ENCODE assay signal across 24 mouse cellular contexts in the genomic region with DNA sequence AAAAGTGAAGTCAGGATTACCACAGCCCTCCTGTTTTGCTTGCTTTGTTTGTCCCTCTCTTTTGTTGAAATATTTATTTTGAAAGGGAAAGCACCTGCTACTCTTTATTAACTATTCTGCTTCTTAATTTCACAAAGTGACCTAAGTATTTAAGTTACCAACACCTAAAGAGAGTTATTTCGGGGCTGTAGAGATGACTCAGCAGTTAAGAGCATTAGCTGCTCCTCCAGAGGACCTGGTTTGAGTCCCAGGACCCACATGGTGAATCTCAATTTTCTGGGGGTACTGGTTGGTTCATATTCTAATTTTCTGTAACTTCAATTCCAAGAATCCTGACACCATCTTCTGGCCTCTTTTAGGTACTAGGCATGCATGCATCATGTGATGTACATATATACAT.
"Had no signal": no experiment of that assay in that cellular context is flagged by ENCODE, and none has a peak within 500 bp of the region (broad histone marks: within the 10 kb centered on the region; RNA-seq: fewer than 3 reads in every experiment).

No protein-coding gene starts in this region.

- H3K27me3 ChIP-seq: hindbrain, embryonic 12.5 days; hindbrain, embryonic 15.5 days; kidney, embryonic 15.5 days; limb, embryonic 13.5 days; limb, embryonic 15.5 days; liver, embryonic 12.5 days had no signal

- H3K9ac ChIP-seq: hindbrain, embryonic 12.5 days; hindbrain, embryonic 15.5 days; kidney, embryonic 15.5 days; limb, embryonic 13.5 days; limb, embryonic 15.5 days; liver, embryonic 12.5 days; liver, embryonic 14.5 days had no signal

- H3K27ac ChIP-seq: heart, adult 2 months; hindbrain, embryonic 12.5 days; hindbrain, embryonic 15.5 days; hindbrain, postnatal 0 days; kidney, embryonic 15.5 days; kidney, postnatal 0 days; limb, embryonic 13.5 days; limb, embryonic 15.5 days; liver, embryonic 12.5 days; liver, embryonic 14.5 days had no signal

- H3K4me2 ChIP-seq: heart, embryonic 11.5 days; hindbrain, embryonic 12.5 days; hindbrain, embryonic 15.5 days; kidney, embryonic 15.5 days; limb, embryonic 13.5 days; limb, embryonic 15.5 days; liver, embryonic 12.5 days had no signal

- H3K36me3 ChIP-seq: hindbrain, embryonic 12.5 days; hindbrain, embryonic 15.5 days; kidney, embryonic 15.5 days; limb, embryonic 13.5 days; limb, embryonic 15.5 days; liver, embryonic 12.5 days had no signal

- H3K4me1 ChIP-seq: limb, embryonic 13.5 days had no signal

- H3K4me3 ChIP-seq: heart, adult 2 months; hindbrain, embryonic 12.5 days; hindbrain, embryonic 15.5 days; kidney, embryonic 15.5 days; limb, embryonic 13.5 days; limb, embryonic 15.5 days; liver, embryonic 12.5 days had no signal

- DNase-seq: gastrocnemius, postnatal 14 days; gastrocnemius, postnatal 36 days; heart, adult 11 months; heart, adult 2 months; heart, postnatal 10 days; kidney, adult 11 months; kidney, adult 2 months; kidney, adult 9 months; kidney, postnatal 14 days; kidney, postnatal 36 days; layer of hippocampus, adult 9-11 months; layer of hippocampus, postnatal 36 days; left cerebral cortex, postnatal 4 days had no signal

- H3K9me3 ChIP-seq: hindbrain, embryonic 12.5 days; hindbrain, embryonic 15.5 days; kidney, embryonic 15.5 days; limb, embryonic 13.5 days; limb, embryonic 15.5 days; liver, embryonic 12.5 days had no signal

- ATAC-seq: hindbrain, postnatal 0 days; intestine, embryonic 16.5 days; liver, embryonic 12.5 days had no signal
